Mouse (Mus musculus): ENCODE measurements around the gene Ifitm5.

DNA sequence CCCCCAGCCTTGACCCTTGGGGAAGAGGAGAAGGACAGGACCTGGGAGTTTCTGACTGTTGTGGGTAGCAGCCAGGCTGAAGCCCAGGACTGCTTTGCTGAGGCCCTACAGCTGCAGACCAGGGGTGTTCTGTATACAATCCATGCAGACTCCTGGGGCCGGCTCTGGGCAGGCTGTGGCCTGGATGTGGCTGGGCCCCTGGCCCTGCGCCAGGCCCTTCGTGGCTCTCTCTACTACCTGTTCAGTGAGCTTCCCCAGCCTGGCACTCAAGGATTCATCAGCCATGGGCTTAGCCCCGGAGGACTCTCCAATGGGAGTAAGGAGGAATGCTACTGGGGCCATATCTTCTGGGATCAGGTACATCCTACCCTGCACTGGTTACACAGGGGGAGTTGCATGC, 6.7 kb downstream of the Ifitm5 start:
- TF ChIP-seq CTCF (IDR thresholded peaks at IDR 0.05; ENCODE audit: borderline replicate concordance, control insufficient read depth, extremely low read depth, insufficient read depth, low read length, poor library complexity) (no peak), POLR2A (IDR thresholded peaks at IDR 0.05; ENCODE audit: control insufficient read depth, extremely low read depth, insufficient read depth, low read length, poor library complexity) (no peak)
